Mouse (Mus musculus): ENCODE data around the gene Yes1. TPM values are rescaled to one million over a fixed set of nuclear protein-coding genes. Genes with fewer than 3 reads are reported as not detected.
A peak's percentile ranks its signal among the peaks of the same experiment; 100 is the strongest.
"Not testable (repeated sequence)": the region's sequence is repeated elsewhere in the genome, so short reads cannot be mapped to it uniquely, and the experiment has no call there.

The Yes1 gene
- total RNA-seq, 2 experiments from 2014 or later, result 18.6 to 23.6 TPM

DNA sequence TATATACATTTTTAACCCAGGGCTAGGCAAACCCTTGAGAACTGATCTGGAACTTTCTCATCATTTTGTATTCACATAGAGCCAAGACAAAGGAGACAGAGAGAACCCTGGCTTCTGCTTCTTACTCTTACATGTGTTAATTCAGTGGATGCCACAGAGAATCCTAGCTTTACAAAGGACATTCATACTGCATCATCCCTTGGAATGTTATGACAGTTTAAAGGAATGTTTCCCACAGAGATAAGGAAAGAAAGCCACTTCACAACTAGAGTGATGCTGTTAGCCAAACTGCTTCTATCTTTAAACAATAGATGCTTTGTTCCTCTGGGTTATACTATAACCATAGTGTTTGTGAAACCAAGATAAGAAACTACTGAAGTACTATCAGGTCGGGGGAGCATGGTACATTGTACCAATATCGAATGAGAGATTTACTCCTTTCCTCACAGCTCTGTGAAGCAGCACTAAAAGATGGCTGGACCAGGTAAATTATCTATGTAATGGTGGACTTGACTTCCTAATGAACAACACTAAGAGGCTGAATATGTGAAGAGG lies 95.3 kb downstream of the Yes1 start:
- no peak for DNase-seq

- DNase-seq, result no peak
Observed at GRCm38 (mm10) chr5:32711485-32711884, 100.5 kb downstream of the Yes1 start.

DNA sequence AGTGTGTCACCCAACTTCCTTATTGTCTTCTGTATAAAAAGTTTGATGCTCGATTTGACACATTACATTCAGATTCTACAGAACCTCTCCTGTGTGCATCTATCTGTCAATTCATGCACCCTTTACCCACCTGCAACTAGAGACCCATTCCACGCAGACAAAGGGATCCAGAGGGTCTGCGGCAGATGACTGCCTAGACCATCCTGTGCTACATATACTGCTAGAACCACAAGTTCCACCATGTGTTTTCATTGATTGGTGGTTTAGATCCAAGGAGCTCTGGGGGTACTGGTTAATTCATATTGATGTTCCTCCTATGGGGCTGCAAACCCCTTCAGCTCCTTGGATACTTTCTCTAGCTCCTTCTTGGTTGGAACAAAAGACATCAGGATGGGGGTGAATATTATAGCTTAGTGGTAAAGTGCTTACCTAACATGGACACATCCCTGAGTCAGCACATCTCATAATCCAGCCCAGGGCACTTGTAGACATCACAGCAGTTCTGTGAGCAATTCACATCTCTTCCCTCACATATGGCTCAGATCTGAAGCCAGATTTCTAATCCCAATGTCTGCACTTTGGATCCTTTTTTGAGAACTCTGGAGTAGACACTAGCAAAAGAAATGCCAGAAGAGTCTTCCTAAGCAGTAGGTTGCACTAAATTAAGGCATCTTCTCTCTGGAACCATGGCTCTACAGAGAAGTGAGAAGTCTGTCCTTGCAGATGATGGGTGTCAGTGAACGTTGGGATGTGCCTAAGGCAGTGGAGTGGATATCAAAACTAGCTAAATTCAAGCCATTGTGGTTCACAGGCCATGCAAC lies 101.5 kb downstream of the Yes1 start:
- no peak for DNase-seq

GRCm38 (mm10) chr5:32713042-32713702 lies 102.2 kb downstream of the Yes1 start:
- DNase-seq, result no peak

DNA sequence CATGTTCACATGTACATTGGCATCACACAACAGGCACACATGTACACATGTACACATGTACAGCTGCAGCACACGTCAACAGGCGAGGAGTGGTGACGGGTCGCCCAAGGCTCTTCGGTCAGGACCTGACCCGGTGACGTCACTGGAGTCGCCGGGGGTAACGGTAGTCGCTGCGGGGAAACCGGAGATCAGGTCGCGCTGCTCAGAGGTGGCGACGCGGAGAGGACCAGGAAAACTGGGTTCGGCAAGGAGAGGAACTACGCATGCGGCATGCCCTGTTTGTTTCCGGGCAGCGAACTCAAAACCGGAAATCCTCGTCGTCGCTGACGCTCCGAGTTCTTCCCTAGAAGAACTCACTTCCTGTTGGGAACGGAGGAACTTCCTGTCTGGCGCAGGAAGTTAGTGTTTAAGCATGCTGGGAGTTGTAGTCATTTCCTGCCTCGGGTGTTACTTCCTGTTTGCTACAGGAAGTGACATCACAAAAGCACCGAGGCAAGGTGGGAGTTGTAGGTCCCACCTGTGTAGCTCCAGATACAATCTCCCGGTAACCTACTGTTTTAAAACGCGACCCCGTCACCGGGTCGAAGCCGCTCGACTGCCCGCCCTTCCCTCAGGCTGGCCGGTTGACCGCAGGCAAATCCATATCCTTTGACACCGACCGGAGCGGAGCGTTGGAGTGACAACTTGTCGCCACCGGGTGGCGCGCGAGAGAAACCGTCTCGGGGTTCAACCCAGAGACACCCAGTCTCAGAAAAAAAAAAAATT lies 102.9 kb downstream of the Yes1 start:
- peak; percentile 88 for DNase-seq

- DNase-seq, result no peak
Observed at GRCm38 (mm10) chr5:32717726-32718125, 106.8 kb downstream of the Yes1 start.

GRCm38 (mm10) chr5:32718916-32719315 lies 107.9 kb downstream of the Yes1 start:
- no peak for DNase-seq

DNA sequence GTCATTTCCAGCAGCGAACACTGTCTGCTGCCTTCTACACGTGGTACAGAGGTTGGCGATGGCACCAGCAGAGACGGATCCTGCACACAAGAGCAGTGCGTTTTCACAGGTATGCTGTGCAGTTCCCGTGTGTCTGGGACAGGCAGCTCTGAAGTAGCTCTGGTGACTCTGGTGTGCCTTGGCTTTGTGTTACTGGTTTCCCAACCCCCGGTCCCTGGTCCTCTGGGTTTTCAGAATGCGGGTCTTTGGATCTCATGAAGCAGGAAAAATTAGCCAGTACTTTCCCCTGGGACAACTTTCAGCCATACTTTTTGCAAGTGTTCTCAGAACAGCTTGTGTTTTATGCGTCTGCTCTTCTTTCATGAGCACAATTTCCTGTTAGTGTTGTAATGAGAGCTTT lies 109.4 kb downstream of the Yes1 start:
- no peak for DNase-seq

- DNase-seq, result no peak
Observed at GRCm38 (mm10) chr5:32721316-32721715, 110.3 kb downstream of the Yes1 start.

DNA sequence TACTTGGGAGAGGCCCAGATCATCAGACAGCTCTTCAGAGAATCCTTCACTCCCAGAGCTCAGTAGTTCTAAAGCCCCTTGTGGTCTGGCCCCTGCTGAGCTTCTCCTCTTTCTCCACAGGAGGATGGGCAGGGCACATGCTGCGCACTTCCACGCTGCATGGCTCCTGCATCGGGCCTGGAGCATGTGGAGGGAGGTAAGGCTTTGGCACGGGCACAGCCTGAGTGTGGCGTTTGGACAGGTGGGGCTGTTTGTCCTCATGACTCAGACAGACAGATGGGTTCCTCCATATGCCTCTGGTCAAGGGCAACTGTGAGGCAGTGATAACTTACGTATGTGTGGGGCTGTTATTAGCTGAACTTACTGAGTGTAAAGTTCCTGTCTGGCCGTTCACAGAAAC lies 111.3 kb downstream of the Yes1 start:
- DNase-seq, result no peak

GRCm38 (mm10) chr5:32722711-32723110 lies 111.7 kb downstream of the Yes1 start:
- not testable (repeated sequence) for DNase-seq

DNA sequence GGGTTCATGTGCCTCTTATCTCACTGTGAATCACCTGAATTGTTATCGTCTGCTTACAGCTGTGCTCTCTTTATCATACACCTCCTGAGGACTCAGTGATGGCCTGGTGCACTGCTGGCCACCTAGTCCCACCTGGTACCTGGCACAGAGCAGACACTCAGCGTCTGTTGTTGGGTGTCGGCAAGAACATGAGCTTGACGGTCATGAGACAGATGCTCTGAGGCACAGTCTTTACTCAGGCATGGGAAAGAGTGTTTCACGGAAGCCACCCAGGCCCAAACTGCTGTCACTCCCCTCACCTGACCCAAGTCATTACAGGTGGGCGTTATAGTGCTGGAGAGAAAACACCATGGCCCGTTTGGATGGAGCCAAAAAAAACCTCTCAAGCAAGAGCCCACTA lies 113.0 kb downstream of the Yes1 start:
- DNase-seq, result no peak

DNA sequence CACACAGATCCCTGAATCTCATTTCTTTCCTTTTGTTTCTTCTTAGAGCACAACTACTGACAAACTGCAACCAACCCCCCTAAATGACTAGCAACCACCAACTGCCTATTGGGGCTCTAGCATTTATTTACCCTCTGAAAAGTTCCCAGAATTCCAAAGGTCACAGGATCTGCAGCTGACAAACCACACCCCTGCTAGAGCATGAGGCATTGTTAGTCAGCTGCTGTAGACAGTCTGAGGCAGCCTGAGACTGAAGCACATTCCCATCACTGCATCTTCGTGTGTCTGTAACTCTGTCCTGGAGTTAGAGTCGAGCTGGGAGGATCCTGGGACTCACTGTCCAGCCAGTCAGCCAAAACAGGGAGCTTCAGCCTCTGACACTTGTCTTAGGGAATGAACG lies 114.4 kb downstream of the Yes1 start:
- not testable (repeated sequence) for DNase-seq

DNA sequence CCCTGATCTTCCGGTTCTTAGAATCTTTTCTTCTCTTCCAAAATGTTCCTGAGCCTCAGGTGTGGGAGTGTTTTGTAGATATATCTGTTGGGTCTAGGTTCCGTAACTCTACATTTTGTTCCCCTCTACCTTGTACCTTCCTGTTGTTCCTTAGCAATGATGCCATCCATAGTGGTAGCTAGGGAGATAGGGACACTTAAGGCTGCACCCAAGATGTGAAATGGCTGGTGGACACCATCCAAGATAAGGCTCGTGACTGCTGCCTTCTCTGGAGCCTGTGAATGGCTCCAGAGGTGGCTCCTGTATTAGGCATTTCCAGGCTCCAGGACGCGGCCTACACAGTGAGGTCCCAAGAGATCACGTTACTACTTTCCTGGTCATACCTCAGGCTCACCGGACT lies 117.3 kb downstream of the Yes1 start:
- no peak for DNase-seq

GRCm38 (mm10) chr5:32728851-32729250 lies 117.9 kb downstream of the Yes1 start:
- no peak for DNase-seq

DNA sequence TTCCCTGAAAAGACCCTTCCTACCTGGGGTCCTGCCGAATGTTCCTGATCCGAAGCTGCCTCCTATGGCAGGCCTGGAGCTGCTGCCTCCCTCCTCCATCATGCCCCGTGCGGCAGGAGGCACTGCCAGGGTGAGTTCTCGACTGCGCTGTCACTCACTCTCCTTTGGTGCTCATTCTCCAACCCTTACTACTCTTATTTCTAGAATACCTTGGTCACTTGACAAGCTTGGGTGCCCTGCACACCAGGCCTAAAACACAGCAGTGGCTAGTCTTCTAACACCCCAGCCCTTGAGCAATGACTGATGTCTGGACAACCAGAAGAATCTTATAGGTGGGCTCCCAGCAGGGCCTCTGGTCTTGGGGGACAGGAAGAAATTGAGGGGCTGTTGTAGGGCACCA lies 122.9 kb downstream of the Yes1 start:
- DNase-seq, result not testable (repeated sequence)

GRCm38 (mm10) chr5:32735779-32736178 lies 124.8 kb downstream of the Yes1 start:
- no peak for DNase-seq

Other genes with a start within 250 kb of the Yes1 start
- gene Ppp1cb, start 152.3 kb upstream of the Yes1 start, total RNA-seq (2021), result 100 to 1,000 TPM; 353 to 365 TPM
- 10 to 100 TPM; 23.2 to 27.4 TPM for gene Pisd, start 174.5 kb downstream of the Yes1 start, total RNA-seq (2021)
- not detected for gene Gm20671, start 215.9 kb downstream of the Yes1 start, total RNA-seq (2021)
- gene Prr14l, start 243.1 kb downstream of the Yes1 start, total RNA-seq (2021), result 10 to 100 TPM in 1 of 2 experiments, 1 to 10 TPM in 1; 8.2 to 10.0 TPM